Mouse (Mus musculus): Measurements from ENCODE around the gene Zfyve21. TPM values are rescaled to one million over a fixed set of nuclear protein-coding genes. Genes with fewer than 3 reads are reported as not detected.

Gene Zfyve21
- polyA plus RNA-seq, 1 experiment from 2014 or later, result 232 TPM

GRCm38 (mm10) chr12:111795180-111795895 is 18.6 kb upstream of the Zfyve21 start:
- Histone ChIP-seq H3K9me3 (ENCODE audit: control insufficient read depth, low read length) (no peaks in the 10 kb centered on the region), H3K27me3 (replicated peaks; ENCODE audit: control insufficient read depth, insufficient read depth, low read length) (no peaks in the 10 kb centered on the region), H3K9ac (ENCODE audit: low read depth, low read length) (no peak overlapping the region), H3K36me3 (ENCODE audit: control insufficient read depth, insufficient read depth, low read length) (peaks cover 17% of the 10 kb centered on the region; the same call in 1 of the 2 replicates), H3K4me3 (ENCODE audit: low read length) (no peak overlapping the region), H3K27ac (ENCODE audit: low read length) (peak overlapping the region; percentile 87), H3K4me2 (ENCODE audit: low read depth, low read length) (no peak overlapping the region), H3K4me1 (ENCODE audit: control insufficient read depth, insufficient read depth, low read length) (peaks cover 19% of the 10 kb centered on the region)
- ATAC-seq, result no peak
- WGBS, result 89% methylated on average over 28 of the region's 28 CpGs

- Histone ChIP-seq H3K27ac (ENCODE audit: low read length) (no peak overlapping the region), H3K27me3 (replicated peaks; ENCODE audit: control insufficient read depth, insufficient read depth, low read length) (no peaks in the 10 kb centered on the region), H3K9me3 (ENCODE audit: control insufficient read depth, low read length) (no peaks in the 10 kb centered on the region), H3K36me3 (ENCODE audit: control insufficient read depth, insufficient read depth, low read length) (peaks cover 15% of the 10 kb centered on the region; the same call in 1 of the 2 replicates), H3K9ac (ENCODE audit: low read depth, low read length) (no peak overlapping the region), H3K4me2 (ENCODE audit: low read depth, low read length) (no peak overlapping the region), H3K4me3 (ENCODE audit: low read length) (no peak overlapping the region), H3K4me1 (ENCODE audit: control insufficient read depth, insufficient read depth, low read length) (peaks cover 14% of the 10 kb centered on the region; the same call in 1 of the 2 replicates)
- no peak for ATAC-seq
- 78% methylated on average over 8 of the region's 8 CpGs for WGBS
Measured at GRCm38 (mm10) chr12:111797251-111797650, 16.7 kb upstream of the Zfyve21 start.

DNA sequence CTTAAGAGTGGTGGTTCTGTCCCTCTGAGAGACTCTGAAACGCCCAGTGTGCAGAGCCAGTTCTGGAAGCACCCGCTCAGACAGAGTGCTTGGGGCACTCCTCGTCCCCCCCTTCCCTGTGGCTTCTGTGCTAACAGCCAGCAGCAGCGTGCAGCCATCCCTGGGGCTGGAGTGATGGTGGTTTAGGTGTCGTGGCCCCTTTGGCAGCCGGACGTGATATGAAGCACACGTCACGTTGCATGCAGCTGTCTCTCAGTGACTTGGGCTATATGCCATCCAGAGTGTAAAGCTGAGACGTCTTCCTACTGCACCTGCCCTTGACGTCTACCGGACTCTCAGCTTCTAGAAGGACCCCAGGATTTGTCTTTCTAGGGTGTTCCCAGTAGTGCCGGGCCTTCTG is 15.5 kb upstream of the Zfyve21 start:
- H3K4me2 ChIP-seq (ENCODE audit: low read depth, low read length), result no peak overlapping the region
- H3K9me3 ChIP-seq (ENCODE audit: control insufficient read depth, low read length), result no peaks in the 10 kb centered on the region
- no peak overlapping the region for H3K9ac ChIP-seq (ENCODE audit: low read depth, low read length)
- H3K27ac ChIP-seq (ENCODE audit: low read length), result no peak overlapping the region
- H3K4me1 ChIP-seq (ENCODE audit: control insufficient read depth, insufficient read depth, low read length), result peaks cover 14% of the 10 kb centered on the region; the same call in 1 of the 2 replicates
- 90% methylated on average over 13 of the region's 13 CpGs for WGBS
- ATAC-seq, result no peak
- peaks cover 18% of the 10 kb centered on the region for H3K36me3 ChIP-seq (ENCODE audit: control insufficient read depth, insufficient read depth, low read length)
- H3K4me3 ChIP-seq (ENCODE audit: low read length), result no peak overlapping the region
- H3K27me3 ChIP-seq (replicated peaks; ENCODE audit: control insufficient read depth, insufficient read depth, low read length), result no peaks in the 10 kb centered on the region

DNA sequence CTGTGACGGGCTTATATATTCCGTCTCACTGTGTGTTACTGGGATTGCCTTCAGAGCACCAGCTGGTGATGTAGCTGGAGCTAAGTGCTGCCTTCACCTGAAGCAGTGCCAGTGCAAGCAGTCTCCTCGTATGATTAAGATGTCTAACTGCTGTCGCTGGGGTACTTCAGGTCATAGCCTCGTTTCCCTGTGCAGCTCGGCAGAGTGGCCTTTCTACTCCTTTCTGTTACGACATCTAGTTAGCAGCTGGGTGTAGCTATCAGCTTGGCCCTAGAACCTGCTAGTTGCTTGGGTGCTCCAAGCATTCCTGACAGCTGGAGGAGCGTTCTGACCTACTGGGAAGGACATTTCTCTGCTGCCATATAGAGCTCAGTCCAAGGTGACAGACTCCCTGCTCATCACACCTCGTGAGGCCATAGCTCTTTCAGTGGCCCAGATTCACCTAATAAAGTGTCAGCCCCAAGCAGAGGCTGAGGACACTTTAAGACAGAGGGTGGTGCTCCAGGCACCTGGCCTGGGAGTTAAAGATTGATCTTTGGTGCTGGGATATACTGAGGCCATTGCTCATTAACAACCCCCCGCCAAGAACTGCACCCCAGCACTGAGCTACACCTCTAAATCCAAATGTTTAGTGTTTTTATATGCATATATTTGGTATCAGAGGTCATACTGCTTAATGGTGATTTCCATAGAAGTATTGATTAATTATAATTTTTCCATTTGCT is 13.3 kb upstream of the Zfyve21 start:
- no peak overlapping the region for H3K4me2 ChIP-seq (ENCODE audit: low read depth, low read length)
- ATAC-seq, result peak; percentile 38; the same call in 1 of the 2 replicates
- WGBS, result 76% methylated on average over 10 of the region's 10 CpGs
- H3K36me3 ChIP-seq (ENCODE audit: control insufficient read depth, insufficient read depth, low read length), result peaks cover 26% of the 10 kb centered on the region
- H3K9me3 ChIP-seq (ENCODE audit: control insufficient read depth, low read length), result no peaks in the 10 kb centered on the region
- H3K4me1 ChIP-seq (ENCODE audit: control insufficient read depth, insufficient read depth, low read length), result peaks cover 7% of the 10 kb centered on the region; the same call in 1 of the 2 replicates
- H3K4me3 ChIP-seq (ENCODE audit: low read length), result no peak overlapping the region
- no peak overlapping the region for H3K9ac ChIP-seq (ENCODE audit: low read depth, low read length)
- peak overlapping the region; percentile 31; the same call in 1 of the 2 replicates for H3K27ac ChIP-seq (ENCODE audit: low read length)
- no peaks in the 10 kb centered on the region for H3K27me3 ChIP-seq (replicated peaks; ENCODE audit: control insufficient read depth, insufficient read depth, low read length)

DNA sequence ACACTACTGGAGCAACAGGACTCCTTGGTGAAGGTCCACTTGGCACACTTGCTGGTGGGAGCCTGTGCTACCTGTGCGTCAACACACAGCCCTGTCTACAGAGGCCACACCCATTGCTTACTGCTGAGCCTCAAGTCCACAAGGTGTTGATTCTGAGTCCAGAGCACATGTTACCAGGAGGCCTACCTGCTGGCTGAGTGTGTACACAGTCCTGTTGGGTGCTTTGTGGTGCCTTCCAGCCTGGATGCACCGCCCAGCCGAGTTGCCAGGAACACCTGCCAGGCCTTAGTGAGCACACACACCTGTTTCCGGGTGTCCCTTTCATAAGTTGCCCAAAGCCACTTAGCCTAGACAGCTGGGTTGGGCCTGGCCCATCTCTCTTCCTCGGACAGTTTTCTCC is 10.4 kb upstream of the Zfyve21 start:
- H3K4me1 ChIP-seq (ENCODE audit: control insufficient read depth, insufficient read depth, low read length), result peaks cover 7% of the 10 kb centered on the region; the same call in 1 of the 2 replicates
- no peak overlapping the region for H3K9ac ChIP-seq (ENCODE audit: low read depth, low read length)
- H3K27me3 ChIP-seq (replicated peaks; ENCODE audit: control insufficient read depth, insufficient read depth, low read length), result no peaks in the 10 kb centered on the region
- WGBS, result 66% methylated on average over 5 of the region's 5 CpGs
- H3K36me3 ChIP-seq (ENCODE audit: control insufficient read depth, insufficient read depth, low read length), result peaks cover 27% of the 10 kb centered on the region
- no peaks in the 10 kb centered on the region for H3K9me3 ChIP-seq (ENCODE audit: control insufficient read depth, low read length)
- H3K27ac ChIP-seq (ENCODE audit: low read length), result peak overlapping the region; percentile 33
- H3K4me2 ChIP-seq (ENCODE audit: low read depth, low read length), result no peak overlapping the region
- ATAC-seq, result peak; percentile 77
- H3K4me3 ChIP-seq (ENCODE audit: low read length), result no peak overlapping the region

DNA sequence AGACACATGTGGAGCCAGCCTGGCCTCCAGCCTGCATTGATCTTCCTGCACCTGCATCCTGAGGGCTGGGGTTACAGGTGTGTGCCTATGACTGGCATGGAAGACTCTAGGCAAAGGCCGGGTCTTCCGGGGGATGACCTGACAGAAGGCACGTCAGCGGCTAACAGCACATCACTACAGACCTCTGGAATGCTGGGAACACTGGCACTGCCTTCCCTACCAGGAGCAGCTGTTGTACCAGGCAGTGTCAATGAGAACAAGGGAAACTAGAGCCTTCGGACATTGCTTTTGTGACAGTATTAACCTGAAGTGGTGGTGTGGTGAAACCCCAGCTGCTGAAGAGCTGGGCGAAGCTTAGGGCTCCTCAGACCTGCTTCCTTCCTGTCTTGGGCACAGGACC is 5.2 kb upstream of the Zfyve21 start:
- no peak for ATAC-seq
- no peak overlapping the region for H3K4me2 ChIP-seq (ENCODE audit: low read depth, low read length)
- peaks cover 24% of the 10 kb centered on the region for H3K4me1 ChIP-seq (ENCODE audit: control insufficient read depth, insufficient read depth, low read length)
- no peaks in the 10 kb centered on the region for H3K27me3 ChIP-seq (replicated peaks; ENCODE audit: control insufficient read depth, insufficient read depth, low read length)
- no peak overlapping the region for H3K9ac ChIP-seq (ENCODE audit: low read depth, low read length)
- 92% methylated on average over 6 of the region's 6 CpGs for WGBS
- H3K27ac ChIP-seq (ENCODE audit: low read length), result 0 out of 2 replicates have a peak overlapping the region, but pooled peaks have one; percentile 9
- H3K4me3 ChIP-seq (ENCODE audit: low read length), result no peak overlapping the region
- H3K36me3 ChIP-seq (ENCODE audit: control insufficient read depth, insufficient read depth, low read length), result peaks cover 16% of the 10 kb centered on the region; the same call in 1 of the 2 replicates
- no peaks in the 10 kb centered on the region for H3K9me3 ChIP-seq (ENCODE audit: control insufficient read depth, low read length)

GRCm38 (mm10) chr12:111809762-111810161 is 4.2 kb upstream of the Zfyve21 start:
- H3K27me3 ChIP-seq (replicated peaks; ENCODE audit: control insufficient read depth, insufficient read depth, low read length), result no peaks in the 10 kb centered on the region
- H3K4me1 ChIP-seq (ENCODE audit: control insufficient read depth, insufficient read depth, low read length), result peaks cover 24% of the 10 kb centered on the region
- WGBS, result 5% methylated on average over 9 of the region's 9 CpGs
- peak overlapping the region; percentile 59 for H3K9ac ChIP-seq (ENCODE audit: low read depth, low read length)
- 0 out of 2 replicates have a peak, but pooled peaks cover 11% of the 10 kb centered on the region for H3K36me3 ChIP-seq (ENCODE audit: control insufficient read depth, insufficient read depth, low read length)
- ATAC-seq, result peak; percentile 55
- peak overlapping the region; percentile 27 for H3K4me2 ChIP-seq (ENCODE audit: low read depth, low read length)
- no peaks in the 10 kb centered on the region for H3K9me3 ChIP-seq (ENCODE audit: control insufficient read depth, low read length)
- H3K4me3 ChIP-seq (ENCODE audit: low read length), result peak overlapping the region; percentile 14; the same call in 1 of the 2 replicates
- peak overlapping the region; percentile 72 for H3K27ac ChIP-seq (ENCODE audit: low read length)

- H3K27ac ChIP-seq (ENCODE audit: low read length), result no peak overlapping the region
- H3K27me3 ChIP-seq (replicated peaks; ENCODE audit: control insufficient read depth, insufficient read depth, low read length), result no peaks in the 10 kb centered on the region
- WGBS, result 89% methylated on average over 13 of the region's 13 CpGs
- H3K4me1 ChIP-seq (ENCODE audit: control insufficient read depth, insufficient read depth, low read length), result peaks cover 45% of the 10 kb centered on the region
- no peak for ATAC-seq
- H3K9me3 ChIP-seq (ENCODE audit: control insufficient read depth, low read length), result no peaks in the 10 kb centered on the region
- H3K36me3 ChIP-seq (ENCODE audit: control insufficient read depth, insufficient read depth, low read length), result no peaks in the 10 kb centered on the region
- H3K9ac ChIP-seq (ENCODE audit: low read depth, low read length), result no peak overlapping the region
- H3K4me3 ChIP-seq (ENCODE audit: low read length), result no peak overlapping the region
- H3K4me2 ChIP-seq (ENCODE audit: low read depth, low read length), result no peak overlapping the region
Measured at GRCm38 (mm10) chr12:111812075-111812474, 1.9 kb upstream of the Zfyve21 start.

DNA sequence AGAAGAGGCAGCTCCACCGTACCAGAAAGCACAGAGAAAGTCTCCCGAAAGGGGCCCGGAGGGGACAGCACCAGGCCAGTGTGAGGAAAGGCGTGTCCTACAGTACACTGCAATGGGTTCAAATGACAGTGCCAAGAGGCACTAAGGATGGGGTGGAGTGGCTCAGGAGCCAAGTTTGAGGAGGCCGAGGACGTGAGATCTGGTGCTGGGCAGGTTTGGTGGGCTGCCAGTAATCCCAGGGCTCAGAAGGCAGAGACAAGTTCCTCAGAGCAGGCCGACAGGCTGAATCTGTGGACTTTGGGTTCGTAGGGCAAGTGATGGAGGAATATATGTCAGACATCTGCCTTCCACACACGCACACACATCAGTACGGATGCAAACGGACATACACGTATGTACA is 1.4 kb upstream of the Zfyve21 start:
- no peaks in the 10 kb centered on the region for H3K36me3 ChIP-seq (ENCODE audit: control insufficient read depth, insufficient read depth, low read length)

More for the DNA sequence above, 1.4 kb upstream of the Zfyve21 start:
- no peak for ATAC-seq
- no peaks in the 10 kb centered on the region for H3K27me3 ChIP-seq (replicated peaks; ENCODE audit: control insufficient read depth, insufficient read depth, low read length)
- H3K9ac ChIP-seq (ENCODE audit: low read depth, low read length), result peak overlapping the region; percentile 72
- H3K9me3 ChIP-seq (ENCODE audit: control insufficient read depth, low read length), result no peaks in the 10 kb centered on the region
- H3K4me3 ChIP-seq (ENCODE audit: low read length), result peak overlapping the region; percentile 65
- H3K27ac ChIP-seq (ENCODE audit: low read length), result no peak overlapping the region
- H3K4me1 ChIP-seq (ENCODE audit: control insufficient read depth, insufficient read depth, low read length), result peaks cover 45% of the 10 kb centered on the region
- WGBS, result 62% methylated on average over 12 of the region's 12 CpGs
- H3K4me2 ChIP-seq (ENCODE audit: low read depth, low read length), result peak overlapping the region; percentile 90
